Mouse (Mus musculus) erythroblast, embryonic 14.5 days (primary cell): ENCODE measurements around the gene Cyfip2.

Source experiments
- GATA1 ChIP-seq: IDR thresholded peaks from 2 replicates; pipeline ENCODE4 v1.6.1; 2012; ENCODE audit warnings: low read length, inconsistent platforms, mixed read lengths
- TAL1 ChIP-seq: IDR thresholded peaks from 3 replicates; pipeline ENCODE4 v1.6.1; 2012; ENCODE audit warnings: low read length, inconsistent platforms, mixed read lengths

DNA sequence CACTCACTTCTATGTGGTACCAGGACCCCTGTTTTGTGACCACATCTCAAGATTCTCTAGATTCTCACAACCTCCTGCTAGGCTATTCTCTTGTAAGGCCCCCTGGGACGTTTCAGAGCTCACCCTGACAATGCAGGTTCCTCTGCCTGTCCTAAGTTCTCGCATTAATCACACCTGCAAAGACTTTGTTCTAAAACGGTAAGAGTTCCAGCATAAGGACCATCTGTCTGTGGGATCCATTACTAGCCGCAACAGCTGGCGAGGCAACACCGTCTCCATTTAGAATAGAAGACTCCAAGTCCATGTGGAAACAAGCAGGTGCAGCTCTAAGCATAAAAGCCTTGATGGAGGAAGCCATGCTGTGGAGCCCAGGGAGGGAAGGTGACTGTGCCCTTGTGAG, 82.5 kb downstream of the Cyfip2 start:
- no peak for TF ChIP-seq TAL1
- no peak for TF ChIP-seq GATA1
